11 mouse cellular contexts compared by ENCODE assay signal in genomic region chrX:106794686-106795085, GRCm38 (mm10). TPM values are rescaled to one million over a fixed set of nuclear protein-coding genes. Genes with fewer than 3 reads are reported as not detected.
DNase-seq lines count a peak whose midpoint lies in the region; ATAC-seq and TF ChIP-seq lines count a peak whose summit lies in the region.
"Had no signal": no experiment of that assay in that cellular context is flagged by ENCODE, and none has a peak within 500 bp of the region (broad histone marks: within the 10 kb centered on the region; RNA-seq: fewer than 3 reads in every experiment).

No protein-coding gene starts in this region.

- no peak for ATAC-seq in heart, embryonic 11.5 days (replicated peaks; ENCODE audit: insufficient number of reproducible peaks, low FRiP score, low TSS enrichment)
- no peak for ATAC-seq in lung, postnatal 0 days

- DNase-seq in heart, adult 18-20 months, result peak; percentile 0 to 25
- DNase-seq in lung, postnatal 0 days (ENCODE audit: low spot score), result peak; percentile 46
- DNase-seq in lung, postnatal 4 days, result no peak
- peak; percentile 10 for DNase-seq in c-Kit-positive CD71-positive TER-119-positive erythroid progenitor cells, embryonic 14.5 days (ENCODE audit: low spot score)
- DNase-seq in retina, postnatal 1 day, result peak; percentile 48
- DNase-seq in ovary, adult 18-20 months (ENCODE audit: low spot score), result no peak
- no peak for DNase-seq in gastrocnemius, postnatal 14 days

- H3K27me3 ChIP-seq in heart, embryonic 11.5 days (ENCODE audit: control insufficient read depth, insufficient read depth, low read length), result no peaks in the 10 kb centered on the region
- H3K27me3 ChIP-seq in lung, postnatal 0 days (replicated peaks; ENCODE audit: insufficient read depth, low read length), result no peaks in the 10 kb centered on the region
- H3K27me3 ChIP-seq: stomach, embryonic 15.5 days had no signal

- intact Hi-C loops in gastrocnemius, postnatal 14 days (cut with DNase I; ENCODE audit: low total_unique reads), result loop anchor here (5.0 to 10.0 kb wide), 3 partner anchors 223 to 680 kb away; no protein-coding TSS in a partner anchor

- no peak for TF ChIP-seq EP300 in lung, postnatal 0 days (IDR thresholded peaks at IDR 0.05)

- H3K36me3 ChIP-seq in heart, embryonic 11.5 days (ENCODE audit: control insufficient read depth, insufficient read depth, low read length), result no peaks in the 10 kb centered on the region
- H3K36me3 ChIP-seq in lung, postnatal 0 days (ENCODE audit: insufficient read depth, low read length), result no peaks in the 10 kb centered on the region
- H3K36me3 ChIP-seq: G1E; stomach, embryonic 15.5 days had no signal

- no peak overlapping the region for H3K27ac ChIP-seq in heart, embryonic 11.5 days (ENCODE audit: low read depth, low read length)
- H3K27ac ChIP-seq in lung, postnatal 0 days (ENCODE audit: low read length), result no peak overlapping the region
- H3K27ac ChIP-seq: stomach, embryonic 15.5 days had no signal

- no peak overlapping the region for H3K4me2 ChIP-seq in heart, embryonic 11.5 days
- no peak overlapping the region for H3K4me2 ChIP-seq in lung, postnatal 0 days (replicated peaks; ENCODE audit: low read depth, low read length)
- H3K4me2 ChIP-seq: stomach, embryonic 15.5 days had no signal

- H3K9me3 ChIP-seq in heart, embryonic 11.5 days (replicated peaks; ENCODE audit: control insufficient read depth, low read length), result no peaks in the 10 kb centered on the region
- no peaks in the 10 kb centered on the region for H3K9me3 ChIP-seq in lung, postnatal 0 days (ENCODE audit: low read length)
- H3K9me3 ChIP-seq: G1E; stomach, embryonic 15.5 days had no signal

- H3K4me3 ChIP-seq in heart, embryonic 11.5 days (ENCODE audit: low read depth, low read length), result no peak overlapping the region
- no peak overlapping the region for H3K4me3 ChIP-seq in lung, postnatal 0 days (ENCODE audit: low read depth, low read length)
- H3K4me3 ChIP-seq: stomach, embryonic 15.5 days had no signal

- WGBS in heart, embryonic 11.5 days (ENCODE audit: insufficient replicate concordance), result 13% methylated on average over 2 of the region's 2 CpGs
- 7% methylated on average over 2 of the region's 2 CpGs for whole genome bisulfite sequencing in lung, postnatal 0 days

- no peak overlapping the region for H3K9ac ChIP-seq in heart, embryonic 11.5 days (ENCODE audit: low read depth, low read length)
- no peak overlapping the region for H3K9ac ChIP-seq in lung, postnatal 0 days (replicated peaks; ENCODE audit: low read depth)
- H3K9ac ChIP-seq: stomach, embryonic 15.5 days had no signal

- TF ChIP-seq CTCF in lung, postnatal 0 days (IDR thresholded peaks at IDR 0.05), result peak; percentile 62

- no peaks in the 10 kb centered on the region for H3K4me1 ChIP-seq in heart, embryonic 11.5 days (ENCODE audit: control insufficient read depth, insufficient read depth, low read length)
- no peaks in the 10 kb centered on the region for H3K4me1 ChIP-seq in lung, postnatal 0 days (ENCODE audit: insufficient read depth, low read depth, low read length)
- H3K4me1 ChIP-seq: stomach, embryonic 15.5 days had no signal

RNA-seq across cellular contexts. Expression of gene Rtl3, which starts 45.8 kb away (rescaled TPM):
- under 1 TPM; 0.47 to 0.69 TPM for total RNA-seq in heart, adult 18-20 months (2021)
- polyA plus RNA-seq in heart, embryonic 11.5 days (2014; fragmentation: Nextera tagmentation; extraction: Ambion mirVana), result 4.1 and 4.3 TPM in 2 replicates
- 0.98 and 1.1 TPM in 2 replicates for polyA plus RNA-seq in lung, postnatal 0 days (2015; fragmentation: Nextera tagmentation; extraction: Ambion mirVana)
- 1 to 10 TPM; 3.5 to 6.4 TPM for total RNA-seq in gastrocnemius, postnatal 14 days (2021)
- total RNA-seq: megakaryocyte-erythroid progenitor cell, adult 5-6 weeks had no signal
- polyA plus RNA-seq: G1E had no signal

Comparison
In these comparisons a context has a peak if more than half of its experiments do, and no peak if none do; other contexts are left out.
1. DNase-seq: peak in heart, adult 18-20 months (2 of 2), lung, postnatal 0 days (single experiment), c-Kit-positive CD71-positive TER-119-positive erythroid progenitor cells, embryonic 14.5 days (single experiment) and retina, postnatal 1 day (single experiment); none in lung, postnatal 4 days (0 of 2), ovary, adult 18-20 months (single experiment) and gastrocnemius, postnatal 14 days (single experiment).